Mouse (Mus musculus): ENCODE measurements around the gene Unc45a. TPM values are rescaled to one million over a fixed set of nuclear protein-coding genes. Genes with fewer than 3 reads are reported as not detected.

Gene Unc45a
- polyA plus RNA-seq, 1 experiment = 105 TPM

GRCm38 (mm10) chr7:80281646-80282045 lies 59.2 kb downstream of the Unc45a start:
- DNase-seq = no peak
- peaks cover 49% of the 10 kb centered on the region for H3K36me3 ChIP-seq (ENCODE audit: control insufficient read depth, insufficient read depth, low read length)
- no peak overlapping the region for H3K27ac ChIP-seq (ENCODE audit: control insufficient read depth, insufficient read depth, low read length)
- H3K27me3 ChIP-seq (ENCODE audit: control insufficient read depth, insufficient read depth, low read length) = no peaks in the 10 kb centered on the region
- WGBS = 94% methylated on average over 3 of the region's 3 CpGs
- peaks cover 18% of the 10 kb centered on the region for H3K4me1 ChIP-seq (replicated peaks; ENCODE audit: control insufficient read depth, insufficient read depth, low read length)
- no peak overlapping the region for H3K4me3 ChIP-seq (ENCODE audit: control insufficient read depth, insufficient read depth, low read length)
- no peak for TF ChIP-seq POLR2A (IDR thresholded peaks at IDR 0.05; ENCODE audit: control insufficient read depth, extremely low read depth, insufficient read depth, low read length, poor library complexity)
- no peak for TF ChIP-seq CTCF (IDR thresholded peaks at IDR 0.05; ENCODE audit: borderline replicate concordance, control insufficient read depth, extremely low read depth, insufficient read depth, low read length, poor library complexity)

GRCm38 (mm10) chr7:80280998-80281397 lies 59.8 kb downstream of the Unc45a start:
- WGBS = 99% methylated on average over 2 of the region's 2 CpGs
- Histone ChIP-seq H3K27me3 (ENCODE audit: control insufficient read depth, insufficient read depth, low read length) (no peaks in the 10 kb centered on the region), H3K36me3 (ENCODE audit: control insufficient read depth, insufficient read depth, low read length) (peaks cover 55% of the 10 kb centered on the region), H3K4me1 (replicated peaks; ENCODE audit: control insufficient read depth, insufficient read depth, low read length) (peaks cover 11% of the 10 kb centered on the region), H3K4me3 (ENCODE audit: control insufficient read depth, insufficient read depth, low read length) (no peak overlapping the region), H3K27ac (ENCODE audit: control insufficient read depth, insufficient read depth, low read length) (no peak overlapping the region)
- TF ChIP-seq CTCF (IDR thresholded peaks at IDR 0.05; ENCODE audit: borderline replicate concordance, control insufficient read depth, extremely low read depth, insufficient read depth, low read length, poor library complexity) (no peak), POLR2A (IDR thresholded peaks at IDR 0.05; ENCODE audit: control insufficient read depth, extremely low read depth, insufficient read depth, low read length, poor library complexity) (no peak)
- DNase-seq = no peak

GRCm38 (mm10) chr7:80280032-80280431 lies 60.8 kb downstream of the Unc45a start:
- no peak overlapping the region for H3K4me3 ChIP-seq (ENCODE audit: control insufficient read depth, insufficient read depth, low read length)
- DNase-seq = no peak
- WGBS = 98% methylated on average over 10 of the region's 10 CpGs
- TF ChIP-seq CTCF (IDR thresholded peaks at IDR 0.05; ENCODE audit: borderline replicate concordance, control insufficient read depth, extremely low read depth, insufficient read depth, low read length, poor library complexity) = no peak
- TF ChIP-seq POLR2A (IDR thresholded peaks at IDR 0.05; ENCODE audit: control insufficient read depth, extremely low read depth, insufficient read depth, low read length, poor library complexity) = no peak
- no peaks in the 10 kb centered on the region for H3K27me3 ChIP-seq (ENCODE audit: control insufficient read depth, insufficient read depth, low read length)
- no peak overlapping the region for H3K27ac ChIP-seq (ENCODE audit: control insufficient read depth, insufficient read depth, low read length)
- H3K4me1 ChIP-seq (replicated peaks; ENCODE audit: control insufficient read depth, insufficient read depth, low read length) = peaks cover 3% of the 10 kb centered on the region
- peaks cover 61% of the 10 kb centered on the region for H3K36me3 ChIP-seq (ENCODE audit: control insufficient read depth, insufficient read depth, low read length)

GRCm38 (mm10) chr7:80276374-80276773 lies 64.4 kb downstream of the Unc45a start:
- H3K27me3 ChIP-seq (ENCODE audit: control insufficient read depth, insufficient read depth, low read length) = no peaks in the 10 kb centered on the region
- TF ChIP-seq POLR2A (IDR thresholded peaks at IDR 0.05; ENCODE audit: control insufficient read depth, extremely low read depth, insufficient read depth, low read length, poor library complexity) = no peak
- no peak for TF ChIP-seq CTCF (IDR thresholded peaks at IDR 0.05; ENCODE audit: borderline replicate concordance, control insufficient read depth, extremely low read depth, insufficient read depth, low read length, poor library complexity)
- H3K4me1 ChIP-seq (replicated peaks; ENCODE audit: control insufficient read depth, insufficient read depth, low read length) = no peaks in the 10 kb centered on the region
- no peak for DNase-seq
- WGBS = 93% methylated on average over 4 of the region's 4 CpGs
- H3K4me3 ChIP-seq (ENCODE audit: control insufficient read depth, insufficient read depth, low read length) = no peak overlapping the region
- H3K36me3 ChIP-seq (ENCODE audit: control insufficient read depth, insufficient read depth, low read length) = peaks cover 49% of the 10 kb centered on the region
- no peak overlapping the region for H3K27ac ChIP-seq (ENCODE audit: control insufficient read depth, insufficient read depth, low read length)

Other genes starting within 250 kb of the Unc45a start
- 168 and 225 TPM in 2 replicates for gene Idh2, start 225.6 kb downstream of the Unc45a start, polyA plus RNA-seq (2012; rRNA removed)
- 37.4 and 44.1 TPM in 2 replicates for gene Sema4b, start 154.2 kb downstream of the Unc45a start, polyA plus RNA-seq (2012; rRNA removed)
- 152 and 192 TPM in 2 replicates for gene Cib1, start 108.2 kb downstream of the Unc45a start, polyA plus RNA-seq (2012; rRNA removed)
- 5.3 and 5.4 TPM in 2 replicates for gene Gdpgp1, start 108.1 kb downstream of the Unc45a start, polyA plus RNA-seq (2012; rRNA removed)
- 0.54 and 0.62 TPM in 2 replicates for gene Ttll13, start 94.6 kb downstream of the Unc45a start, polyA plus RNA-seq (2012; rRNA removed)
- gene Ngrn, start 79.8 kb downstream of the Unc45a start, polyA plus RNA-seq (2012; rRNA removed) = 43.2 and 53.8 TPM in 2 replicates
- gene Vps33b, start 71.4 kb downstream of the Unc45a start, polyA plus RNA-seq (2012; rRNA removed) = 21.9 and 23.3 TPM in 2 replicates
- 80.6 and 84.4 TPM in 2 replicates for gene Prc1, start 46.6 kb downstream of the Unc45a start, polyA plus RNA-seq (2012; rRNA removed)
- gene Rccd1, start 16.6 kb downstream of the Unc45a start, polyA plus RNA-seq (2012; rRNA removed) = 17.6 and 20.4 TPM in 2 replicates
- 22.9 and 24.9 TPM in 2 replicates for gene Hddc3, start 2.1 kb upstream of the Unc45a start, polyA plus RNA-seq (2012; rRNA removed)
- 188 and 213 TPM in 2 replicates for gene Man2a2, start 30.4 kb upstream of the Unc45a start, polyA plus RNA-seq (2012; rRNA removed)
- 21.6 and 27.3 TPM in 2 replicates for gene Fes, start 46.9 kb upstream of the Unc45a start, polyA plus RNA-seq (2012; rRNA removed)
- gene Furin, start 64.4 kb upstream of the Unc45a start, polyA plus RNA-seq (2012; rRNA removed) = 56.4 and 62.9 TPM in 2 replicates
- gene Blm, start 194.1 kb upstream of the Unc45a start, polyA plus RNA-seq (2012; rRNA removed) = 6.3 and 6.4 TPM in 2 replicates